Mouse (Mus musculus): Measurements from ENCODE around the gene Snx11.

- TF ChIP-seq CTCF (IDR thresholded peaks at IDR 0.05; ENCODE audit: extremely low read depth, insufficient read depth, insufficient read length, insufficient replicate concordance) = no peak
- TF ChIP-seq POLR2A (IDR thresholded peaks at IDR 0.05; ENCODE audit: low read depth, low read length) = no peak
Measured at GRCm38 (mm10) chr11:96728577-96728976, 48.8 kb downstream of the Snx11 start.

All from spleen, adult 2 months (tissue).